Mouse (Mus musculus): Measurements from ENCODE around the gene Slc34a1.
A peak's percentile ranks its signal among the peaks of the same experiment; 100 is the strongest.

Slc34a1 gene

DNA sequence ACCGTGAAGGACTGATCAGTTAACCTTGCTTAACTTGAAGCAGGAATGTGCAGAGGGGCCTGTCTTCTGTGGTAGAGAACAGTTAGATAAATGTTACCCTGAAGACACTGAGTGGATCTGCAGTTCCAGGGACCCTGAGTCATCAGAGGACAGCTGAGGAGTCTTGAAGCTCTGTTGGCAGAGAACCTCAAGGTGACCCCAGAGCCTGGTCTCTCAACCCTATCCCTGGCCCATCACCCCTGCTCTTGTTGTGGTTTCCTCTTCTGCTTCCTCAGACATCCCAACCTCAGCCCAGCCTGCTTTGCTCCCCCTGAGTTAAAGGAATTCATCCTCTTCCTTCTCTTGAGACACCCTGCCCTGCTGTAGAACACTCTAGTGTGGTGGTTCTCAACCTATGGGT, at the start of gene Slc34a1:
Gene Slc34a1 (plus strand): TSS at position 100 of the 400 bp plus-strand sequence.
- DNase-seq (ENCODE audit: low spot score in 2 of 2): no peak

DNA sequence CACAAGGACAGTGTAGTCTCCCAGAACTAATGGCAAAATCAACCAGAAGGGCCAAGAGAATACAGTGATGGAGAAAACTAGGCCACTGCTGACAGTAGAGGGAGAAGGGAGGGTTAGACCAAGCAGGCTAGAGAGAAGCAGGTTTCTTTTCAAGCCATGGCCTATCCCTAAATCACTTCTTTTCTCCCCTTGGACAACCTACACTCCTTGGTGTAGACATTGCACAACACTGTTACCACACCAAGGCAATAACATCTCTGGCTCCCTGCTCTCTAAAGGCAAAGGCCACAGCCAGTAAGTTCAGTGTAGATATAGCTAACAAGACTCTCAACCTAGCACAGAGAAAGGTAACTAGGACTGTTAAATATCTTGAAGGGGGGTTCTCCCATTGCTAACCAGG, 36.8 kb upstream of the Slc34a1 start:
- no peak for DNase-seq (ENCODE audit: low spot score in 2 of 2)

DNA sequence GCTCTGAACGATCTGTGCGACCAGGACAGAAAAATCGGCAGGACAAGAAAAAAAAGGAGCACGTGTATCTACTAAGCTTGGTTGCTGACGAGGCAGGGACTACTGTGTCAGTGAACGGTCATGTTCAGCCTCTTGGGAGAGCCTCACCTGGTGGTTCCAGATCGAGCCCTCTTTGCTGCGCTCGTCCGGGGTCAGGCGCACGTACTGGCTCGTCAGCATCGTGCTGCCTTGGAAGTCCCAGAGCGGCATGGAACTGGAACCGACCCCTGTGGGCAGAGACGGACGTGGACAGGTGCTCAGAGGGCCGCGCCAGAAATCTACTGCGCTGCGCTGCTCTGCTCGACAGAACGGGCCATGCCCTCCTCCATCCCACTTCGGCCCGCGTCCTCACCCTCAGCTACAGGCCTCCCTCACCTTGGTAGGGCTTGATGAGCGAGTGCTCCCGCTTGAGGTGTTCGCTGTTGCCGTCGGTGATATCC, 36.0 kb upstream of the Slc34a1 start:
- DNase-seq (ENCODE audit: low spot score in 2 of 2): peak in 1 of 2 experiments; percentile 12

DNA sequence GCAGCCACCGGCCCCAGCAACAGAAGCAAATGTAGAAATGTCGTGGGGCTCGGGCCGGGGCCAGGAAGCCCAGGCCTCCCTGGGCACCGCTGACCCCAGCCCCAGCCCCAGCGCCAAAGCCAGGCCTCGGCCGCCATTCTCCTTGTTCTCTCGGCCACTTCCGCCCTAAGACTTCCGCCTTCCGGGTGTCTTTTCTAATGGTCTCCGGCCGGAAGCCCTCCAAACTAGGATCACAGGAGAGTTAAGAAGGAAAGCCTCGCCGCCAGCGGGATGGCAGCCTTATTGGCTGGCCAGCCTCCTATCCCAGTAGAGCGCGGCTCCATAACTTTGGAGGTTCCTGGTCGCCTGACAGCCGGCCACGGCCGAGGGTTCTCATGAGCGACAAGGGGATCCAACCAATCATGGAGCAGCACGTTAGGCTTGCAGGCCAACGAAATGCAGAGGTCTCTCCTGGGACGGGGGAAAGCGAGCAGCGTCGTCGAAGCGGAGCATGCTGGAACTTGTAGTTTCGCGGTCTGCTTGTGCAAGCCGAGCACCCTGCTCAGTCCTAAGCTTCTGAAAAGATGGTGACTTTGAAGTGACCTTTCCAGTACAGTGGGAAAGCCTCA, 35.4 kb upstream of the Slc34a1 start, which contains the start of gene Lman2:
Gene Lman2 (minus strand): TSS at position 331 of the 608 bp plus-strand sequence.
- peak; percentile 92 to 97 for DNase-seq (ENCODE audit: low spot score in 2 of 2)

DNA sequence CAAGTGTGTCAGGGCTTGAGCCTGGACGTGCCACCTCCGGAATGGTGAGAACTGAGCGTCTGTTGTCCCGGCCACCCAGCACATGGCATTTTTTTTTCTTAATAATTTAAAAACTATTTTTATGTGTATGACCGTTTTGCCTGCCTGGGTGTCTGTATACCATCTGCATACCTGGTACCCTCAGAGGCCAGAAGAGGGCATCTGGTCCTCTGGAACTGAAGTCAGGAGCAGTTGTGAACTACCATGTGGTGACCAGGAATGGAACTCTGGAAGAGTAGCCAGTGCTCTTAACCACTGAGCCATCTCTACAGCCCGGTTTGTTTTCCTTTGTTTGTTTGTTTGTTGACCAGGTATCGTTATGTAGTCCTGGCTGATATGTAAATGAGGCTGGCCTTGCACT, 29.6 kb upstream of the Slc34a1 start:
- no peak for DNase-seq (ENCODE audit: low spot score in 2 of 2)

DNA sequence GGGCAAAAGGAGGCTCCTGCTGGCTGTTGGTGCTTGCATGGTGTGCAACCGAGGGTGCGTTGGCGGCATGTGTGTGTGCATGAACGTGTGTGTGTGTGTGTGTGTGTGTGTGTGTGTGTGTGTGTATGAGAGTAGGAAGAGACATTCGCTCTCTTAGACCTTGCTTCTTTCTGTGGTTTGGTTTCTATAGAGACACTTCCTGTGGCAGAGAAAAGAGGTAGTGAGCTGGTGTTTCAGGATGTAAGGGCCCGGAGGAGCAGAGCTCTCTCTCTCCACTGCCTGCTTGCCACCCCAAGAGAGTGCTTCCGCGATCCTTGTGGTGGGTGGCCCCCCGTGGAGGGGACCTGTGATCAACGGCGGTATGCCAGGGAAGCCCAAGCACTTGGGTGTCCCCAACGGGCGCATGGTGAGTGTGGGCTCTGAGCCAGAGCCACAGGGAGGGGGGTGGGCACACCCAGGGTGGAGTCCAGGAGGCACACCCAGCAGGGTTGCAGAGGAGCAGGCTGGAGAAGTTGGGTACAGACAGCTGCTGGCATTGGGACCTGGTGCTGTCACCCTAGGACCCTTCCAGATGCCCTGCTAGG, 28.4 kb upstream of the Slc34a1 start, which contains the start of gene Rgs14:
Gene Rgs14 (plus strand): TSS at position 202 of the 584 bp plus-strand sequence.
- DNase-seq (ENCODE audit: low spot score in 2 of 2): no peak

DNA sequence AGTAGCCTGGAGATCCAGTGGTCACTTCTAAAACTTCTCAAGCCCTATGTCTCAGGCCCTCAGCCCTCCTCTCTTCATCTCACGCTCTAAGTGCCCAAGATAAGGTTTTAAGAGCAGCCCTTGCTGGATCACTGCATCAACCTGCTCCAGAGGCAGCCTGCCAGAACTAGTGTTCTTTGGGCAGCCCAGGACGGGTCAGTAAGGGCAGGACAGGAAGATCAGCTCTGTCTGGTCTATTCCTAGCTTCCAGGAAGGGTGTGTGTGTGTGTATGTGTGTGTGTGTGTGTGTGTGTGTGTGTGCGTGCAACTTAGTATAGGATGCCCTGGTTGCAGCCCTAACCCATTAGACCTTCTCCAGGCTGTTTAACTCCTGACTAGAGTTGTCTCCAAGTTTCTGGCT, 27.8 kb upstream of the Slc34a1 start:
- no peak for DNase-seq (ENCODE audit: low spot score in 2 of 2)

DNA sequence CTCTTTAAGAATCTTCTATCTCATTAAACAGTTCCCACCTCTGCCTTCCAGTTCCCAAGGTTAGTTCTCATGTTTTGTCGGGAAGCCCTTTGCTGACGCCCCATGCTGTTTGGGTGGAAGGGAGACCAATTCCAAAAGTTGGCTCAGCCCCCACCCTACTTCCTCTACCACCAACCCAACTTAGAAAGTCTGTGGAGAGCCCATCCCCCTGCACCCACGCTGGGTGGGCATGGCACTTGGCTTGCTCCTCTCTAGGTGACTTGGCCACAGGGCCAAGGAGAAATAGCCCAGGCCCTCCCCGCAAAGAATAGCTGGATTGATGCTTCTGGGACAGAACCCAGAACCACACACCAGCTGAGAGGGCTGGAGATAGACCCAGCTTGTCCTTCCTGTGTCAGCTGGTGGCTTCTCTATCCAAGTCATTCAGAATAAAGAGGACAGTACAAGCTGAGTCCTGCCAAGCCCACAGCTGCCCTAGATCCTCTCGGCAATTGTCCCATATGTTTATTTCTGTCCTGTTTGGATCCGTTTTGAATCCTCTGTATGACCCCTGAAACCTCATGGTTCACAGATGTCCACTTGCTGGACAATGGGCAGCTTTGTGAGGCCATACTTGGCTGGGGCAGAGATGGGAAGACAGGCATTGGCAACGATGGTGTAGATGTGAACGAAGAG, 26.8 kb upstream of the Slc34a1 start:
- DNase-seq (ENCODE audit: low spot score in 2 of 2): no peak

DNA sequence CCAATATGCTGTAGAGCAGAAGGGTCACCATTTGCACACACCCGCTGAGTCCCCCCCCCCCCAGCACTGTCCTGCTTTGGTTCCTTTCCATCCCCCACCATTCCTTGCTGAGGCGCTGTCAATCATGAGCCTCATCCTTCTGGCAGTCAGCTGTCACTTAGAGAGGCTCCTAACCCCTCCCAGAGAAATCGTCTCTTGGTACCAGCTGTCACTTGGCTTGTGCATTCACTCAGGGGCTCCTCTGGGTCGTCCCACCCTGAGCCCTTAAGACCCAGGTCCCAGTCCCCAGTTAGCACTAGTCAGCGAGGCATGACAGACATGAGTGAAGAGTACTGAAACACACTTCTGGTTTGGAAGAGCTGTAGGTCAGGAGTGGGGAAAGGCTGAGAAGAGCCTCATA, 26.2 kb upstream of the Slc34a1 start:
- DNase-seq (ENCODE audit: low spot score in 2 of 2): no peak

DNA sequence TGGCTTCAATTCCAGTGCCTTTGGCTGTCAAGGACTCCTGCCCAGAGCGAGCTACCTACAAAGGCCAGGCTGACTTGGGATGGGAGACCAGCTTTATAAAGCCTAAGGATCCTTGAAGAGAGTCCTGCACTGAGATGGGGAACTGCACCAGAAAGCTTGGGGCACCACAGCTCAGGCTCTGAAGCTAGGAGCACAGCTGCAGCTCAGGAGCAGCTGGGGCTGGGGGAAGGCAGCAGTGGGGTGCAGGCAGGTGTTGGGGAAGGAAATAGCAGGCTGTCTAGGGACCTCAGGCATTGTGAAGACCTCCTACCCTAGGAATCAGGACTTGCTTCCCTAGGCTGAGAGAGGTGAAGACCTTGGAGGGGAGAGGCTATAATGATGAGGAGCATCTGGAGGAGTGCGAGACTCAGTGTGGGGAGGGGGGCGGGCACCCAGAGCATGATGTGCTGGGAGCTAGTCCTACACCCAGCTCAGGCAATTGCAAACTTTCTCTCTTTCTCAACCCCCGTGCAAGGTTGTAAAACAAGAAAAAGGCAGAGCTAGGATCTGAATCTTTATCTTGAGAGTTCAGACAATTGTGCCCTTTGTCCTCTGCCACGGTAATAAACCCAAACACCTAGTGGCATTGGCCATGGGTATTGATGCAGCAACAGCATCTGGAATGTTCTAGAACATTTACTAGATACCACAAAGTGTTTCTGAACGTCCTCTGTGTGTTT, 23.6 kb upstream of the Slc34a1 start:
- no peak for DNase-seq (ENCODE audit: low spot score in 2 of 2)

DNA sequence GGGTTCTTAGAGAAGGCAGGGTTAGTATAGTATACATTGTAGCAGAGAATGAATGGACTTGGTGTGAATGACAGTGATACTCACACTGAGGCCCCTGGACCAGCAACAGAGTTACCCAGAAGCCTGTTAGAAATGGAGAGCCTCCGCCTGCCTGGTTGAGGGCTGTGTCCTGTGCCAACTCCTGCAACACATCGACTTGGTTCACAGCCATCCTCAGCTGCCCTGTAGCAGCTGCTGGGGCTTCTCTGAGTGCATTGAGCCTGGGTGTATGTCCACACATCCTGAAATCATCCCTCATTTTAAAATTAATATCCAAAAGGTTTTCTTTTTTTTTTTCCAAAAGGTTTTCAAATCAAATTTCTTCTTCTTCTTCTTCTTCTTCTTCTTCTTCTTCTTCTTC, 22.1 kb upstream of the Slc34a1 start:
- DNase-seq (ENCODE audit: low spot score in 2 of 2): no peak

DNA sequence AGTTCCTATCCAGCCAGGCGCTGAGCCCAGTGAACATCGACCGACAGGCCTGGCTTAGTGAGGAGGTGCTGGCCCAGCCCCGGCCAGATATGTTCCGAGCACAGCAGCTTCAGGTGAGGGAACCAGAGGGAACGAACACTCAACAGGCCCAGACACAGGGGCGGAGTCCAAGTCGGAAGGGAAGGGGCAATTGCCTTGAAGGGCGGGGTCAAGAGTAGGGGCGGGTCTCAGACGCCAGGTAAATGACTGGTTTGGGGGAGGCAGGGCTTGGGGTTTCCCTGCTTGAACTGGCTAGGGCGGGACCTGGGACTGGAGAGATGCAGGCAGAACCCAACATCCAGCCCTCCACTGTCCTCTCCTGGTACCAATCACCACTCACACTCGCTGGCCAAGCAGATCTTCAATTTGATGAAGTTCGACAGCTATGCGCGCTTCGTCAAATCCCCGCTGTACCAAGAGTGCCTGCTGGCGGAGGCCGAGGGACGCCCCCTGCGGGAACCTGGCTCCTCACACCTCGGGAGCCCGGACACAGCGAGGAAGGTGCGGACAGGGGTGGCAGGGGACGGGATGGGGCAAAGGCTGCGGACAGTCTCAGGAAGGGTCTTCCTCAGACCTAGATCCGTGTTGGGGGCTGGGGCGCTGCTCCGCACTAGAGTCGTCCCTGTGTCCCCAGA, 18.9 kb upstream of the Slc34a1 start:
- no peak for DNase-seq (ENCODE audit: low spot score in 2 of 2)

DNA sequence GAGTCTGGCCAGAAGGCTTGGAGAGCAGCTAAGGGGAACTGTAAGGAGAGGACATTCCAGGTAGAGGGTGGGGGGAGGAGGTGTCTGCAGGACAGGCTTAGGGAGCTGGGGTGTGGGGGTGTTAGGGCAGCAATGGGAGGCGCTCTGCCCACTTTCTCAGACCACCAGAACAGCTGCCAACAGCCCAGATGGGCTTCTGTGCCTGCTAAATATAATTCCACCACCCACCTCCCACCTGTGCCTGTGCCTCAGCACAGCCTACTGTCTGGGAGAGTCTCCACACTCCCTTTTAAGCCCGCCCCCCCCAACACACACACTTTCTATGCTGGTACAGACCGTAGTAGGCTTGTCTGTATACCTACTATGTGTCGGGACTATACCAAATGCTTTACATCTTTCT, 16.2 kb upstream of the Slc34a1 start:
- no peak for DNase-seq (ENCODE audit: low spot score in 2 of 2)

DNA sequence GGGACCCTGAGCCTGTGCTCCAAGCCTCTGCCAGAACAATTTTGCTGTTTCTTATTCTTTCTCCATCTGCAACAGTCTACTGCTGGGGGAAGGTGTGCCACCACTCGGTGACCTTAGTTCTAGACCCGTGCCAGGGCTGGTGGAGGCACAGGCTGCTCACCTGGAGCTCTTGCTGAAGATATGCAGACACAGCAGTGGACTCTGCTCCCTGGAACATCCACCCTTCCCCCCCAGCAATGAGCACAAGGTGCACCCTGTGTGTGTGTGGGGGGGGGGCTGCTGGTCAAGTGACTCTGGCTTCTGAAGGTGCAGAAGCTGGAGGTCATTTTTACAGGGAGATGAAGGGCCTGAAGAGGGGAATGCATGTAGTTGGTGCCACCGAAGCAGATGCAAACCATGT, 7.3 kb upstream of the Slc34a1 start:
- DNase-seq (ENCODE audit: low spot score in 2 of 2): no peak

DNA sequence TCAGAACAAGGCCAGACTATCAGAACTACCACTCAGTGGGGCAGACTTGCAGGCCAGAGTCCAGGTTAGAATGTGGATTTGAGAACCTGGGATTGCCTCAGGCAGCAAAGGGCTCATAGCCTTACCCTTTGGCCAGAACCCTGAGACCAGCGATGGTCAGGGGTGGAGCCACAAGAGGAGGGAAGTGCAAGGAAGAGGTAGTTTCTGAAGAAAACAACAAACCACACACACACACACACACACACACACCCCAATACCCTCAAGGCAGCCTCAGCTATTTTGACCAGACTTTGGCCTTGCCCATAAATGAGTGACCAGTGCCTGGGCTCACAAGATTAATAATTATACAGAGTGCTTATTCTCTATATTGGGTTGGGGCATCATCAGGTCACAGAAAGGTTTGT, 6.4 kb upstream of the Slc34a1 start:
- DNase-seq (ENCODE audit: low spot score in 2 of 2): no peak

DNA sequence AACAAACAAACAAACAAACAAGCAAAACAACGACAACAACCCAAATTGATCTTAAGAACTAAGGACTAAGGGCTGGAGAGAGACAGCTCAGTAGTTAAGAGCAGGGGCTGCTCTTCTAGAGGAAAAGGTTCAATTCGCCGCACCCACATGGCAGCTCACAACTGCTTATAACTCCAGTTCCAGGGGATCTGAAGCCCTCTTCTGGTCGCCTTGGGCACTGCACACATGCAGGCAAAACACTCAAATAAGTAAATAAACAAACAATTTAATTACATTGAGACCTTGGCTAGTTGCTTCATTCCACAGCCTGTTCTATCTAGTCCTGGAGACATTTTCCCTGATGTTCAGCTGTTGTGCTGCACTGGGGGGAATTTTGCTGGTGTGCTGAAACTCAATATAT, 5.1 kb upstream of the Slc34a1 start:
- DNase-seq (ENCODE audit: low spot score in 2 of 2): no peak

DNA sequence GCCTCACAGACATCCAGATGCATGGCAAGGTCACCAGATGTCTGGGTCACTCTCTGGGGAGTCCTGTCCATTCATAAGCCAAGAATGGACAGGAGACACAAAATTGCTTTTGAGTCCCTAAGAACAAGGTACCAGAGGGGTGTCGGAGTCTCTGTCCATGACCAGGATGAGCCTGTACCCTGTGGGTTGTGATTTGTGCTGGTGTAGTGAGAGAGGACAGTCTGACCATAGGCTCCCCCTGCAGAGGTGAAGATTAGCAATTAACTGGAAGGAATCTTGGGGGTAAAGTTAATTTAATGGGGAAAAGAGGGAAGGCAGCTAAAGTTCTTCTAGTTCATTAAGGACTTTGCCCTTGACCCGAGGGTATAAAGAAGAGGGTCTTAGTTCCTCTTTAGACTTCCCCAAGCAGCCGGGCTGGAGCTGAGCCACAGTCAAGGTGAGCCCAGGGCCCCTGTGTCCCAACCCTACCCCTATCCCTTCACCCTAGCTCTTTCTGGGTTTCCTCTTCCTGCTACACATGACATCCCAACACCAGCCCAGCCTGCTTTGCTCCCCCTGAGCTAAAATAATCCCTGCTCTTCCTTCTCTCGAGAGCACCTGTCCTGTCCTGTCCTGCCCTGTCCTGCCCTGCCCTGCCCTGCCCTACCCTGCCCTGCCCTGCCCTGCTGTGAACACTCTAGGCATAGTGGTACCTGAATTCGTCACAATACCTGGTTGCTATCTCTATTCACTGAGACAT, 1.5 kb downstream of the Slc34a1 start:
- peak in 1 of 2 experiments; percentile 14 for DNase-seq (ENCODE audit: low spot score in 2 of 2)

DNA sequence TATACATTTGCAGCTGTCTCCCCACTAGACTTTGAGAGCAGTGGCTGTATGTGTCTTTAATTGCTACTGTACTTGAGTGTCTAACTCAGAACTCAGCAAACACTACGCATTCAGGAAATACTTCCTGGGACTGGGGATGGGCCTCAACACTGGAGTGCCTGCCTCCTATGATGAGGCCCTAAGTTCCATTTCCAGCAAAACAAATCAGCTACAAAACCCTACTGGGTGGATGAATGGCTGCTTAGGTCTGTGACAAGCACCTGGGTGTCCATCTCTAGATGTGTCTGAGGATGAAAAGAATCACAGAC, 2.0 kb downstream of the Slc34a1 start:
- no peak for DNase-seq (ENCODE audit: low spot score in 2 of 2)

DNA sequence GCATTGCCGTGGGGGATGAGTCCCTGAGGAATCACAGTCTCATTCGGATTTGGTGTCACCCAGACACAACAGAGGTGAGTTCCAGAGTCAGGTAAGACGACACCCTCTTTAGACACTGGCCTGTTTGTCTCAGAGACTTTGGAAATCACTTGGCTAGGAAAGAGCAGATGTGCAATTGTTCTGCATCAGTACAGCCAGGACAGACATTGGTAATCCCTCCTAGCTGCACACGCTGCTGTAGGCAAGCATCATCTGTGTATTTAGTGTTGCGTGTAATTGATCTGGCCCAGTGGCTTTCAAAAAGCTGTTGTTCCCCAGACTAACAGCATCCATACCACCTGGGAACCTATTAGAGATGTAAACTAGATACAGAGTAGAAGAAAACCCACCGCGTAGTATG, 5.3 kb downstream of the Slc34a1 start:
- DNase-seq (ENCODE audit: low spot score in 2 of 2): no peak

DNA sequence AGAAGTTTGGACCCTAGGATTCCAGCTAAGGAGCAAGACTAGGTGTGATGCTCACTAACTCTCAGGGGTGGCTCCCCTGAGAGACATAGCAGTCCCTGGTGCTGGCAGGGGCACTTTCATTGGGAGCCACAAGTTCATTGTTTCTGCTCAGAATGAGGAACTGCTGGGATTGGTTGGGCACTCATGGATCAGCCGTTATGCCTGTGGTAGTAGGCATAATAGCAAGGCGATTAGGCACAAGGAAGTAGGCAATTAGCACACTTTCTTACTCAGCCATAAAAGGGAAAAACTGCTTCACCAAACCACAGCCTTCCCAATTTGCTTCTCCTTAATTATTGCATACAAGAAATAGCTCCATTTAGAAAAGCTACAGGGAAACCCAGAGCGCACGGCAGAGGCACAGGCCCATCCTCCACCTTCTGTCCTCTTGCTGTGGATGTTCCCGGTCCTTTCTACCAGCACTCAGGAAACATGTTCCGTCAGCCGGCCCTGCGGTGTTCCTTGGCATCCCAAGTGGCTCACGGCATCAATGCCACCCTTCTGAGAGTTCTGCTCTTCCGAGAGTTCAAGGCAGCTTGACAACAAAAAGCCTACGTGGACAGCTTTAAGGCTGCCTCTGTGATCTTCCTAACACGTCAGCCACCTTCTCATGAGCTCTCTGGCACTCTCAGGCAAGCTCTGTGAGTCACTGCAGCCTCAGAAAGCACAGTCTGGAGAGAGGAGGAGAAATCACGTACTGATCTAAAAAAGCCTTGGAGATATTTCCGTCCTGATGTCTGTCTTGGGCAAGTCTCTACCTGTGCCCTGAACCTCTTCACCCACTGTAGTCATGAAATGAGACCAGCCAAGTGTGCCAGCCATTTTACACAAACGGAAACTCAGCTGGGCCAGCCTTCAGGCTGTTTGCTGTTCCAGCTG, 6.2 kb downstream of the Slc34a1 start:
- DNase-seq (ENCODE audit: low spot score in 2 of 2): peak; percentile 38 to 49
